Mouse (Mus musculus): ENCODE measurements around the gene Bcan.

- TF ChIP-seq POLR2A (IDR thresholded peaks at IDR 0.05; ENCODE audit: insufficient read depth, low read depth, low read length): no peak
- TF ChIP-seq EP300 (IDR thresholded peaks at IDR 0.05; ENCODE audit: insufficient read depth, low read depth, low read length): no peak
Observed at GRCm38 (mm10) chr3:87949955-87950515, 50.0 kb downstream of the Bcan start.

All from heart, adult 2 months (tissue).